Mouse (Mus musculus): ENCODE data around the gene Tm9sf1.

Gene Tm9sf1

GRCm38 (mm10) chr14:55643060-55643907 is at the start of gene Tm9sf1:
Gene Tm9sf1 (minus strand): TSS chr14:55643806.
- peak; percentile 79 for DNase-seq (ENCODE audit: low read depth, low spot score)

- DNase-seq (ENCODE audit: low read depth, low spot score): no peak
Measured at GRCm38 (mm10) chr14:55689433-55689832, 45.8 kb upstream of the Tm9sf1 start.

- no peak for DNase-seq (ENCODE audit: low read depth, low spot score)
Measured at GRCm38 (mm10) chr14:55682118-55682493, 38.5 kb upstream of the Tm9sf1 start.

- peak; percentile 98 for DNase-seq (ENCODE audit: low read depth, low spot score)
Measured at GRCm38 (mm10) chr14:55681160-55682117, 37.8 kb upstream of the Tm9sf1 start, which contains the start of gene Tinf2. Gene Tinf2 (minus strand): TSS chr14:55681820.

- no peak for DNase-seq (ENCODE audit: low read depth, low spot score)
Measured at GRCm38 (mm10) chr14:55677615-55678014, 34.0 kb upstream of the Tm9sf1 start.

GRCm38 (mm10) chr14:55672741-55673060 is 29.1 kb upstream of the Tm9sf1 start:
- no peak for DNase-seq (ENCODE audit: low read depth, low spot score)

GRCm38 (mm10) chr14:55671833-55672740 is 28.5 kb upstream of the Tm9sf1 start, which contains the start of the genes Gmpr2 and Nedd8:
Gene Gmpr2 (plus strand): TSS chr14:55671941.
Gene Nedd8 (minus strand): TSS chr14:55672124.
- DNase-seq (ENCODE audit: low read depth, low spot score): peak; percentile 100

GRCm38 (mm10) chr14:55671486-55671832 is 27.9 kb upstream of the Tm9sf1 start:
- no peak for DNase-seq (ENCODE audit: low read depth, low spot score)

- no peak for DNase-seq (ENCODE audit: low read depth, low spot score)
Measured at GRCm38 (mm10) chr14:55660636-55661035, 17.0 kb upstream of the Tm9sf1 start.

GRCm38 (mm10) chr14:55659960-55660573 is 16.5 kb upstream of the Tm9sf1 start, which contains the start of gene Mdp1:
Gene Mdp1 (minus strand): TSS chr14:55660508.
- peak; percentile 84 for DNase-seq (ENCODE audit: low read depth, low spot score)

- DNase-seq (ENCODE audit: low read depth, low spot score): no peak
Measured at GRCm38 (mm10) chr14:55658011-55658410, 14.4 kb upstream of the Tm9sf1 start.

GRCm38 (mm10) chr14:55656935-55657334 is 13.3 kb upstream of the Tm9sf1 start:
- DNase-seq (ENCODE audit: low read depth, low spot score): no peak

- DNase-seq (ENCODE audit: low read depth, low spot score): no peak
Measured at GRCm38 (mm10) chr14:55651528-55651927, 7.9 kb upstream of the Tm9sf1 start.

GRCm38 (mm10) chr14:55649884-55650283 is 6.3 kb upstream of the Tm9sf1 start, which contains the start of gene Tssk4:
Gene Tssk4 (plus strand): TSS chr14:55650184.
- DNase-seq (ENCODE audit: low read depth, low spot score): no peak

- no peak for DNase-seq (ENCODE audit: low read depth, low spot score)
Measured at GRCm38 (mm10) chr14:55644261-55644888, 769 bp upstream of the Tm9sf1 start.

- no peak for DNase-seq (ENCODE audit: low read depth, low spot score)
Measured at GRCm38 (mm10) chr14:55642679-55643059, 937 bp downstream of the Tm9sf1 start.

- no peak for DNase-seq (ENCODE audit: low read depth, low spot score)
Measured at GRCm38 (mm10) chr14:55641291-55641690, 2.3 kb downstream of the Tm9sf1 start.

GRCm38 (mm10) chr14:55640816-55641215 is 2.8 kb downstream of the Tm9sf1 start:
- DNase-seq (ENCODE audit: low read depth, low spot score): no peak

GRCm38 (mm10) chr14:55637795-55638194 is 5.8 kb downstream of the Tm9sf1 start, which contains the start of gene Gm49378:
Gene Gm49378 (minus strand): TSS chr14:55637895.
- no peak for DNase-seq (ENCODE audit: low read depth, low spot score)

GRCm38 (mm10) chr14:55635523-55636007 is 8.0 kb downstream of the Tm9sf1 start, which contains the start of gene Ipo4:
Gene Ipo4 (minus strand): TSS chr14:55635957.
- DNase-seq (ENCODE audit: low read depth, low spot score): peak; percentile 95

Measured in R1 (cell line).